Comparison of ENCODE assay signal across 11 mouse cellular contexts in the genomic region with DNA sequence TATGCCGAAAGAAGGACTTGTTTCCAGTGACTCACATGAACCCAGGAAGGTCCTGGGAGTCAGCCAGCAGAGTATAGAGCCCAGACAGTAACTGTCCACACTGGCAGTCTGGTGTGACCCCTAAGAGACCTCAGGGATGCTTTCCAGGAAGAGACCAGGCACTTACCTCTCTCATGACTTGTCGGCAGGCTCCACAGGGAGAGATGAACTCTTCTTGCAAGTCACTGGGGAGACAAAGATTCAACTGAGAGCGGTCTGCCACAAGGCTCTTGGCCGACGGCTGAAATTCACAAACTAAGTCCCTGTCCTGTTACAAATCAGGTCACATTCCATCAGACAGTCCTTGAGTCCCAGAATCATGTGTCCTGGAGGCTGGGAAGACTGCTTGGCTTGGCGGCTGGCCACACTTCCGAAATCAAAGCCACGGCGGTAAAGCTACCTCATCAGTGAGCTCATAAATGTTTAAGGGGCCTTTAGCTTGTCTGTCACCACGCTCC. TPM values are rescaled to one million over a fixed set of nuclear protein-coding genes. Genes with fewer than 3 reads are reported as not detected.
DNase-seq lines count a peak whose midpoint lies in the region; ATAC-seq lines count a peak whose summit lies in the region.
"Had no signal": no experiment of that assay in that cellular context is flagged by ENCODE, and none has a peak within 500 bp of the region (broad histone marks: within the 10 kb centered on the region; RNA-seq: fewer than 3 reads in every experiment).

No protein-coding gene starts in this region.

- H3K4me2 ChIP-seq in intestine, embryonic 14.5 days (ENCODE audit: low read length), result no peak overlapping the region
- no peak overlapping the region for H3K4me2 ChIP-seq in liver, embryonic 12.5 days
- H3K4me2 ChIP-seq: hindbrain, embryonic 15.5 days had no signal

- no peaks in the 10 kb centered on the region for H3K27me3 ChIP-seq in intestine, embryonic 14.5 days (replicated peaks; ENCODE audit: control insufficient read depth, insufficient read depth, low read length)
- peaks cover 7% of the 10 kb centered on the region; the same call in 1 of the 2 replicates for H3K27me3 ChIP-seq in liver, embryonic 12.5 days (replicated peaks)
- H3K27me3 ChIP-seq: hindbrain, embryonic 15.5 days had no signal

- no peaks in the 10 kb centered on the region for H3K36me3 ChIP-seq in intestine, embryonic 14.5 days (ENCODE audit: control insufficient read depth, insufficient read depth, low read length)
- no peaks in the 10 kb centered on the region for H3K36me3 ChIP-seq in liver, embryonic 12.5 days
- H3K36me3 ChIP-seq: hindbrain, embryonic 15.5 days had no signal

- 70% methylated on average over 10 of the region's 10 CpGs for WGBS in intestine, embryonic 14.5 days
- 72% methylated on average over 10 of the region's 10 CpGs for WGBS in liver, embryonic 12.5 days (ENCODE audit: insufficient replicate concordance)

- H3K9ac ChIP-seq in intestine, embryonic 14.5 days (ENCODE audit: low read length), result no peak overlapping the region
- H3K9ac ChIP-seq in liver, embryonic 12.5 days, result no peak overlapping the region
- H3K9ac ChIP-seq: hindbrain, embryonic 15.5 days had no signal

- peaks cover 2% of the 10 kb centered on the region; the same call in 1 of the 2 replicates for H3K4me1 ChIP-seq in intestine, embryonic 14.5 days (replicated peaks; ENCODE audit: control insufficient read depth, insufficient read depth, low read length)
- H3K4me1 ChIP-seq in liver, embryonic 12.5 days, result peaks cover 9% of the 10 kb centered on the region

- no peak for ATAC-seq in intestine, embryonic 14.5 days (replicated peaks; ENCODE audit: low FRiP score, low TSS enrichment, low read depth)
- no peak for ATAC-seq in liver, embryonic 12.5 days
- ATAC-seq: activated CD4-positive, CD25-positive, alpha-beta regulatory T cell, adult 4 months; lung, postnatal 0 days had no signal

- H3K9me3 ChIP-seq in intestine, embryonic 14.5 days (ENCODE audit: control insufficient read depth, low read length), result no peaks in the 10 kb centered on the region
- H3K9me3 ChIP-seq in liver, embryonic 12.5 days (replicated peaks), result no peaks in the 10 kb centered on the region
- H3K9me3 ChIP-seq: hindbrain, embryonic 15.5 days had no signal

- no peak overlapping the region for H3K4me3 ChIP-seq in intestine, embryonic 14.5 days (ENCODE audit: low read depth, low read length)
- no peak overlapping the region for H3K4me3 ChIP-seq in liver, embryonic 12.5 days
- H3K4me3 ChIP-seq: hindbrain, embryonic 15.5 days had no signal

- H3K27ac ChIP-seq in intestine, embryonic 14.5 days (ENCODE audit: low read depth), result peak overlapping the region; percentile 47; the same call in 1 of the 2 replicates
- H3K27ac ChIP-seq in liver, embryonic 12.5 days, result peak overlapping the region; percentile 70
- H3K27ac ChIP-seq: hindbrain, embryonic 15.5 days had no signal

- peak; percentile 36 for DNase-seq in gastrocnemius, postnatal 10 days
- DNase-seq in gastrocnemius, adult 8-10 months (ENCODE audit: low spot score in 2 of 2), result no peak
- DNase-seq in adrenal gland, postnatal 10 days, result peak; percentile 81
- DNase-seq in intestine, embryonic 14.5 days (ENCODE audit: low spot score), result no peak
- no peak for DNase-seq in urinary bladder, adult 18-20 months (ENCODE audit: low spot score in 2 of 2)
- no peak for DNase-seq in layer of hippocampus, postnatal 25 days (ENCODE audit: extremely low spot score in 1 of 2, low spot score in 1 of 2)
- no peak for DNase-seq in spleen, adult 18-20 months

RNA-seq across cellular contexts. Expression of gene Pink1, which starts 17.3 kb away (rescaled TPM):
- total RNA-seq in gastrocnemius, postnatal 10 days (2021), result 100 to 1,000 TPM; 228 to 240 TPM
- 100 to 1,000 TPM; 762 to 861 (median 819) TPM for total RNA-seq in gastrocnemius, adult 8-10 months (2022)
- total RNA-seq in adrenal gland, postnatal 10 days (2021), result 100 to 1,000 TPM; 171 to 188 TPM
- 19.3 and 20.5 TPM in 2 replicates for polyA plus RNA-seq in intestine, embryonic 14.5 days (2014; fragmentation: Nextera tagmentation; extraction: Ambion mirVana)
- 28.8 and 30.2 TPM in 2 replicates for polyA plus RNA-seq in liver, embryonic 12.5 days (2016; fragmentation: Nextera tagmentation; extraction: Ambion mirVana)
- 100 to 1,000 TPM; 222 to 256 TPM for total RNA-seq in layer of hippocampus, postnatal 25 days (2021)

RNA-seq across cellular contexts. Expression of gene Cda, which starts 24.4 kb away (rescaled TPM):
- 1 to 10 TPM; 2.5 to 2.8 TPM for total RNA-seq in gastrocnemius, postnatal 10 days (2021)
- total RNA-seq in gastrocnemius, adult 8-10 months (2022), result under 1 TPM in 2 of 4 experiments, not detected in 2; 0.59 to 0.63 TPM
- 10 to 100 TPM; 12.3 to 13.4 TPM for total RNA-seq in adrenal gland, postnatal 10 days (2021)
- polyA plus RNA-seq in intestine, embryonic 14.5 days (2014; fragmentation: Nextera tagmentation; extraction: Ambion mirVana), result 12.3 and 17.5 TPM in 2 replicates
- 5.1 and 5.8 TPM in 2 replicates for polyA plus RNA-seq in liver, embryonic 12.5 days (2016; fragmentation: Nextera tagmentation; extraction: Ambion mirVana)
- total RNA-seq in layer of hippocampus, postnatal 25 days (2021), result 1 to 10 TPM; 1.9 to 3.1 TPM
- polyA plus RNA-seq: activated CD4-positive, CD25-positive, alpha-beta regulatory T cell, adult 4 months had no signal

RNA-seq across cellular contexts. Expression of gene Ddost, which starts 38.9 kb away (rescaled TPM):
- 10 to 100 TPM; 74.4 to 82.9 TPM for total RNA-seq in gastrocnemius, postnatal 10 days (2021)
- 10 to 100 TPM; 29.7 to 35.8 (median 32.2) TPM for total RNA-seq in gastrocnemius, adult 8-10 months (2022)
- total RNA-seq in adrenal gland, postnatal 10 days (2021), result 100 to 1,000 TPM; 118 to 129 TPM
- polyA plus RNA-seq in intestine, embryonic 14.5 days (2014; fragmentation: Nextera tagmentation; extraction: Ambion mirVana), result 348 and 351 TPM in 2 replicates
- polyA plus RNA-seq in liver, embryonic 12.5 days (2016; fragmentation: Nextera tagmentation; extraction: Ambion mirVana), result 206 and 212 TPM in 2 replicates
- total RNA-seq in layer of hippocampus, postnatal 25 days (2021), result 100 to 1,000 TPM in 1 of 2 experiments, 10 to 100 TPM in 1; 92.3 to 104 TPM

RNA-seq across cellular contexts. Expression of gene Fam43b, which starts 52.9 kb away (rescaled TPM):
- total RNA-seq in gastrocnemius, postnatal 10 days (2021), result under 1 TPM in 1 of 2 experiments, not detected in 1; 0.11 TPM
- not detected for total RNA-seq in gastrocnemius, adult 8-10 months (2022)
- total RNA-seq in adrenal gland, postnatal 10 days (2021), result 1 to 10 TPM; 1.8 to 2.0 TPM
- 0.07 TPM in 2 replicates for polyA plus RNA-seq in intestine, embryonic 14.5 days (2014; fragmentation: Nextera tagmentation; extraction: Ambion mirVana)
- polyA plus RNA-seq in liver, embryonic 12.5 days (2016; fragmentation: Nextera tagmentation; extraction: Ambion mirVana), result not detected in 2 replicates
- 10 to 100 TPM; 28.7 to 31.0 TPM for total RNA-seq in layer of hippocampus, postnatal 25 days (2021)
- polyA plus RNA-seq: activated CD4-positive, CD25-positive, alpha-beta regulatory T cell, adult 4 months; lung, postnatal 0 days had no signal

Comparison
In these comparisons a context has a peak if more than half of its experiments do, and no peak if none do; other contexts are left out.
1. DNase-seq: peak in gastrocnemius, postnatal 10 days (single experiment) and adrenal gland, postnatal 10 days (single experiment); none in gastrocnemius, adult 8-10 months (0 of 2), intestine, embryonic 14.5 days (single experiment), urinary bladder, adult 18-20 months (0 of 2), layer of hippocampus, postnatal 25 days (0 of 2) and spleen, adult 18-20 months (0 of 2).